Mouse (Mus musculus): Measurements from ENCODE around the gene AI661453.

DNA sequence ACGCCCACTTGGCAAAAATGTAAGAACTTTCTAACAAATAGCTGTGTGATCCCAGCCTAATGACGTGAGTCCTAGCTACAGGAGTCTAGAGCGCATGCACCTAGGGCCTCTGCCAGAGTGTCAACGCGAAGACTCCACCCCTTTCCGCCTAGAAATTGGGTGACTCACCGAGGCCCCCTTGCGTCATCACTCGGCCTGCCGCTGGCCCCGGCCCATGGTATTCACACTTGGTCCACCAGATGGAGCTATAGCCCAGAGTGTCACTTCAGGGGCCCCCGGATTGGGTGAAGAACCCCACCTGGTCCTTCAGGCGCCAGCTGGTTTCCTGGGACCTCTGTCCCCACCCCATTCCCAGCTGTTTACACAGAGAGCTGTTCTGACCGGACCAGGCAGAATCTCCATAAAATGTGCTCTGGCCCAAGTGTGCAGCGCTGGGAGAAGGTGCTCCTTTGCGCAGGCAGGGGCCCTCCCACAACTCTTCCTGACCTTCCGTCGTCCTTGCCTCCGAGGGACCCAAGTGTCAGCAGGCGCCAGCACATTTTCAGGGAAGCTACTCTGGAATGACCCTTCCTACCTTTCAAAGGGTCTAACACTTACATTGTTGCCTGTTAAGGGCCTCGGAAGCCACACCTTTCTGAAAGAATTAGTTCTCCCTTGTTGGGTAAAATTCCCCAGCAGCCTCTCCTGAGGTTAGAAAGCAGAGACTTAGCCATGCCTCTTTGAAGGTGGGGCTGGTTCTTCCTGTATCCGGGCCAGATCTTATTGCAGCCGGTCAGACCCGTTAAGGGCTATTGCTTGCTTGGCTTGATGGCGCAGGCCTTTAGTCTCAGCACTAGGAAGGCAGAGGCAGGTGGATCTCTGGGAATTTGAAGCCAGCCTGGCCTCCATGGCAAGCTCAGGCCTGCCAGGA lies 75.0 kb downstream of the AI661453 start:
- TF ChIP-seq CTCF (IDR thresholded peaks at IDR 0.05; ENCODE audit: control insufficient read depth, insufficient read depth, low read length) (peak; percentile 86), POLR2A (IDR thresholded peaks at IDR 0.05; ENCODE audit: borderline replicate concordance, control insufficient read depth, low read depth, low read length) (peak; percentile 37; the same call in 1 of the 2 replicates)
